Mouse (Mus musculus) stomach, postnatal 0 days (tissue): ENCODE data around the gene Fhit. TPM values are rescaled to one million over a fixed set of nuclear protein-coding genes. Genes with fewer than 3 reads are reported as not detected.

Source experiments
- ATAC-seq: fragments of 200-750 bp; cut with Nextera tagmentation; 2 replicates; pipeline ENCODE4 v1.8.0; 2017; ENCODE audit not compliant: low FRiP score, low TSS enrichment
- DNase-seq: peaks from one replicate; pipeline ENCODE4 v3.0.0-alpha.2; 2016; ENCODE audit warnings: low spot score
- H3K27ac ChIP-seq: fragments of 300-500 bp; sonication (generic); replicated peaks from 2 replicates; pipeline ENCODE4 v1.5.1; 2014; ENCODE audit warnings: mild to moderate bottlenecking, control low read depth
- H3K27me3 ChIP-seq: fragments of 300-500 bp; sonication (generic); 2 replicates; pipeline ENCODE4 v1.6.1; 2014; ENCODE audit warnings: low read length; ENCODE audit not compliant: control insufficient read depth, insufficient read depth
- H3K36me3 ChIP-seq: fragments of 300-500 bp; sonication (generic); 2 replicates; pipeline ENCODE4 v1.6.1; 2014; ENCODE audit warnings: low read length, mixed read lengths; ENCODE audit not compliant: control insufficient read depth, insufficient read depth
- H3K4me1 ChIP-seq: fragments of 300-500 bp; sonication (generic); replicated peaks from 2 replicates; pipeline ENCODE4 v1.6.1; 2014; ENCODE audit warnings: antibody characterized with exemption; ENCODE audit not compliant: control insufficient read depth, insufficient read depth
- H3K4me2 ChIP-seq: fragments of 300-500 bp; sonication (generic); replicated peaks from 2 replicates; pipeline ENCODE4 v1.6.1; 2014; ENCODE audit warnings: low read depth, mild to moderate bottlenecking, control low read depth, moderate library complexity
- H3K4me3 ChIP-seq: fragments of 300-500 bp; sonication (generic); 2 replicates; pipeline ENCODE4 v1.5.1; 2014; ENCODE audit warnings: low read depth, low read length, control low read depth
- H3K9ac ChIP-seq: fragments of 300-500 bp; sonication (generic); 2 replicates; pipeline ENCODE4 v1.6.1; 2014; ENCODE audit warnings: mild to moderate bottlenecking, low read length, control low read depth, mixed read lengths
- H3K9me3 ChIP-seq: fragments of 300-500 bp; sonication (generic); 2 replicates; pipeline ENCODE4 v1.6.1; 2016; ENCODE audit warnings: low read length; ENCODE audit not compliant: control insufficient read depth
- CTCF ChIP-seq: IDR thresholded peaks from 2 replicates; pipeline ENCODE4 v1.5.1; 2016; ENCODE audit warnings: antibody characterized with exemption, low read depth, mild to moderate bottlenecking, moderate library complexity
- EP300 ChIP-seq: optimal IDR thresholded peaks from 2 replicates; pipeline ENCODE3; 2016; ENCODE audit warnings: antibody characterized with exemption
- WGBS: fragments of 180-500 bp; shearing (Covaris S2); extraction: QIAGEN DNeasy Blood & Tissue Kit; methylation state at CpG from one replicate; pipeline ENCODE4 v1.1.7; 2014; 5-methylcytosine and 5-hydroxymethylcytosine counted together
- polyA plus RNA-seq: library from polyadenylated mRNA; unstranded; fragments of >200 nt; fragmentation: Nextera tagmentation; extraction: Ambion mirVana; gene quantifications from 2 replicates; pipeline ENCODE4 v1.2.1, GENCODE M21; 2015

Fhit gene
- polyA plus RNA-seq, 1 experiment from 2014 or later, result 12.2 TPM

DNA sequence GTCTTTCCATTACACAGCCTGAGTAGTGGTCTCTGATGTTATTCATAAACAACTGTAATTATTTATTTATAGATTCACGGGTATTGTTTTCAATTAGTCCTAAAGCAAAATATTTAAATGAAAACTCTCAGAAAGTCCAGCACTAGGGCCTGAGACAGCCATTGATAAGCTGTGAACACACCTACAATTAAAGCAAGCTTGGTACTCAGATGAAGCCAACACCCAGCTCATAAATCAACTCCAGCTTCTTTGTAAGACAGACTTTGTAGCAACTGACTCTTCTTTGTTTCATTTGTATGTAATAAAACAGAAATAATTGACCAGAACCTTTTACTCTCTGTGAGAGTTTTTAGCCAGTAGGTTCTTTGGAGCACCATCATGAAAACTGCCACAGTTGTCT lies 681.2 kb downstream of the Fhit start:
- Histone ChIP-seq H3K27ac (no peak overlapping the region), H3K9ac (no peak overlapping the region), H3K4me1 (no peaks in the 10 kb centered on the region), H3K4me3 (no peak overlapping the region), H3K36me3 (no peaks in the 10 kb centered on the region), H3K9me3 (no peaks in the 10 kb centered on the region), H3K4me2 (no peak overlapping the region), H3K27me3 (no peaks in the 10 kb centered on the region)
- TF ChIP-seq CTCF (no peak), EP300 (no peak)
- no peak for DNase-seq
- 60% methylated on average over 1 of the region's 1 CpGs for WGBS
- ATAC-seq, result no peak

DNA sequence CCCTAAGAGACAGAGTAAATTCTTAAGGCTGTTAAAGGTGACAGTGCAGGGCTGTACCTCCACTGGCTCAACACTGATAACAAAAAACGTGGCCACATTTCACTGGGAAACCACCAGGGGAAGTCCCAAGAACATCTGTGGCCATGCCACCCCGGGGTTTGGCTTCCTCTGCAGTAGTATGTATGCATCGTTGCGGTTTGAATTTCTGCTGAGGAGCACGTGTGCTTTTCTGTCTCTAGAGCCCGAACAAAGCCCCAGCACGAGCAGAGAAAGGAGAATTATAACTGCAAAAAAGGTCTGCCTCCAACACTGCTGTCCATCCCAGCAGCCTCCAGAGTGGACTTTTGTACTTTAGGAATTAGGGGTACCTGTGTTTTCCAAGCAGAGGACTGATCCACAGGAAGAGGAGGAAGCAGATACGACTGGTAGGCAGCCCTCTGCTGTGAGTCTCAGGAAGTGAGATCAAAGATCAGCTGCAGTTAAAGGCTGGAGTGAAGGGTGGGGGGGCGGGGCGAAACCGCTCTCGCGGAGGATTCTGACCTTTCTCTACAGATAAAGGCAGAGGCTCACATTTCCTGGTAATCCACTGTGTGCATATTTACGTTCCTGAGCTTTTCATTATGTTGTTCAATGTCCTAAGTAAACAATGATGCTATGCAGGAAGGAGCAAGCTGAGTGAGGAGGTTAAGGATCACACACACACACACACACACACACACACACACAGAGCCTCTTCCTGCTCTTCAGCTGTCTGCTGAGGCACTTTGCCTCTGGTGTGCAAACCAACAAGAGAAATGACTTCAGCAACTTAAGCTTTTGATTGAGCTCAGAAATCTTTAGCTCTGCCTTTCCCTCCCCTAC lies 708.6 kb downstream of the Fhit start:
- no peak for TF ChIP-seq EP300
- no peak; the same call in 1 of the 2 replicates for TF ChIP-seq CTCF
- H3K4me3 ChIP-seq, result peak overlapping the region; percentile 12

DNA sequence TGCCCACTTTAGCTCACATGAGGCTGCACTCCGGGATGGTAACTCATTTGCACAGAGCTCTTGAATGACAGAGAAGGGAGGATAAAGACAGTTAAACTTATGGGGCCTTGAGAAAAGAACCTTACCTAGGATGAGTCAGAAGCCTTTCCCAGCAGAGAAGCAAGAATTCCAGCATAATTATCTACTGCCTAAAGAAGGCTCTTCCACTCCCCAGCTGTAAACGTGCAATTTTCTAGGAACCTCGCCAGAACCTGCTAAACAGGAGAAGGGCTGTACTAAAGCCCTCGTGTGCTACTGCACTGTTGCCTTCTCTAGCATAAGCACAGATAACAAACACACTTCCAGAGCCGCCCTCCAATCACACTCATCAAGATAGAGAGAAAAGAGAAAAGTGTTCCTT lies 709.6 kb downstream of the Fhit start:
- Histone ChIP-seq H3K9me3 (no peaks in the 10 kb centered on the region), H3K9ac (no peak overlapping the region), H3K4me3 (no peak overlapping the region), H3K27ac (no peak overlapping the region), H3K4me2 (no peak overlapping the region), H3K27me3 (no peaks in the 10 kb centered on the region), H3K36me3 (no peaks in the 10 kb centered on the region), H3K4me1 (no peaks in the 10 kb centered on the region)
- TF ChIP-seq CTCF (no peak), EP300 (no peak)
- WGBS, result 37% methylated on average over 5 of the region's 5 CpGs
- no peak for ATAC-seq
- no peak for DNase-seq

More for the DNA sequence above, 708.6 kb downstream of the Fhit start:
- Histone ChIP-seq H3K9ac (no peak overlapping the region), H3K4me2 (peak overlapping the region; percentile 46), H3K27ac (peak overlapping the region; percentile 56), H3K4me1 (no peaks in the 10 kb centered on the region), H3K36me3 (no peaks in the 10 kb centered on the region), H3K27me3 (no peaks in the 10 kb centered on the region), H3K9me3 (no peaks in the 10 kb centered on the region)
- peak; percentile 74 for DNase-seq
- WGBS, result 5% methylated on average over 14 of the region's 14 CpGs
- ATAC-seq, result peak; percentile 97

DNA sequence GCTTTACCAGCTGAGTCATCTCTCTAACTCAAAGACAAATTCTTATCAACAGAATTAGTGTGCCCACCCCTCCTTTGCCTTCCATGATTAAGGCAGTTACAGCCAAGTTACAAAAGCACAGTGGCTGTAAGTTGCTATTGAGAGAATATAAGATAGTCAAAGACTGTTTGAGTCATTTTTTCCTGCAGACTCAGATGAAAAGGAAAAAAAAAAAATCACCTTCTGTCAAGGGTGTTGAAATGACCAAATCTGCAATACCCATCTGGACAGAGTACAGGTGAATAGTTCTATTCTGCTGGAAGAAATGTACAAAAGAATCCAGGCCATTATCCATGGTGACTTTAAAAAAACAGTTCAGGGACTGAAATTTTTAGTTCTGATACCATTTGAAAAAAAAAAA lies 716.5 kb downstream of the Fhit start:
- no peak overlapping the region for H3K4me2 ChIP-seq
- H3K9ac ChIP-seq, result no peak overlapping the region
- no peak for DNase-seq
- no peaks in the 10 kb centered on the region for H3K9me3 ChIP-seq
- H3K27me3 ChIP-seq, result no peaks in the 10 kb centered on the region
- no peak overlapping the region for H3K27ac ChIP-seq
- no peak overlapping the region for H3K4me3 ChIP-seq
- no peaks in the 10 kb centered on the region for H3K4me1 ChIP-seq
- no peak for TF ChIP-seq EP300
- no peak for TF ChIP-seq CTCF
- H3K36me3 ChIP-seq, result no peaks in the 10 kb centered on the region
- no peak for ATAC-seq

DNA sequence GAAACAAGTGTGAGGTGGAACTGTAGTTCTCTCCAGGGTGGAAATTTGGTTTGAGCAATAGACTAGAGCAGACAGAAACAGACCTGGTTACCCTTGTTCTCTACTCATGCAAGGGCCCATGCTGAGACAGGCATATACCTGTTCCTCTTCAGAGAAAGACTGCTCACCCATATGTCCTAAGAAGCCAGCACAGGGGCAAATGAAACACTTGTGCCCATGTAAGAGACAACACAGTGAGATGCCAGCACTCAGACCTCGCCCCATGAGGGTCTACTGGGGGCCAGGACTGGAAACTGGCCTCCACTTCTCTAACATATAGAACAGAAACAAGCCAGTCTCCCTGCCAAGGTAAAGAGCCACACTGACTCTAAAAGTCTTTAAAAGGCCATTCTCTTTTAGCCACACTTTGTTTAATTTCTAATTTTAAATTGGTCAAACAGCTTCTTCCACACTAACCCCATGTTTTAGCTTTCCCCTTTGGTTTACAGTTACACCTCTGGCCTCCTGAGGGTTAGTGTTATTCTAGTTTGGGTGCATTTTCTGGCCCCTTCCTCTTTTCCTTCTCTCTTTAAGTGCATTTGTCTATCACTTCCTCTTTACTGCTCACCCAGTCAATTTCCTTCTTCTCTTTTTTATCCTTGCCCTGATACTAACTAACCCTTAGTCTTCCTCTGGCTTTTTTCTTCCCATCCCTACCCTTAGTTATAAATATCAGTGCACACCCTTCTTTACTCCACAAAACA lies 722.7 kb downstream of the Fhit start:
- no peak overlapping the region for H3K4me2 ChIP-seq
- ATAC-seq, result no peak
- 76% methylated on average over 1 of the region's 1 CpGs for WGBS
- H3K36me3 ChIP-seq, result no peaks in the 10 kb centered on the region
- H3K4me3 ChIP-seq, result no peak overlapping the region
- no peaks in the 10 kb centered on the region for H3K4me1 ChIP-seq
- no peak overlapping the region for H3K9ac ChIP-seq
- no peaks in the 10 kb centered on the region for H3K27me3 ChIP-seq
- H3K9me3 ChIP-seq, result no peaks in the 10 kb centered on the region
- no peak for DNase-seq
- no peak for TF ChIP-seq EP300
- no peak for TF ChIP-seq CTCF
- H3K27ac ChIP-seq, result no peak overlapping the region

DNA sequence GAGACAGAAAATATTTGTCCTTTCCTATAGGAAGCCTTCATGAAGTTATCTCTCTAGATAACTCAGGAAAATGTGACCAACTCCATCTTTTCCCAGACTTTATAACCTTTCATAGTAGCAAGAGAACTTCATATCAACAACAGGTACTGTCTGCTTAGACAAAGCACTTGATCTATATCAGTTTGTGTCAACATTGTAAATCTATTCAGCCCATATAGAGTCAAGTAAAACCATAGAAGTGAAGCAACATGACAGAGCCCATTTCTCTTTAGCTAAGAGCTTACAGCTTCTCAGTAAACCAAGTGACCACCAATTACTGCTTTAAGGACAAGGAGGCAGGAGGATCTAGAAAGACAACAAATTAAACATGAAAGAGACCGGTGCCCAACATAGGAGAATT lies 725.6 kb downstream of the Fhit start:
- H3K27ac ChIP-seq, result no peak overlapping the region
- ATAC-seq (no peak), DNase-seq (no peak)
- TF ChIP-seq CTCF (no peak), EP300 (no peak)
- H3K36me3 ChIP-seq, result no peaks in the 10 kb centered on the region
- WGBS, result 74% methylated on average over 1 of the region's 1 CpGs
- H3K9ac ChIP-seq, result no peak overlapping the region
- no peak overlapping the region for H3K4me3 ChIP-seq
- H3K9me3 ChIP-seq, result no peaks in the 10 kb centered on the region
- no peaks in the 10 kb centered on the region for H3K27me3 ChIP-seq
- H3K4me2 ChIP-seq, result no peak overlapping the region
- H3K4me1 ChIP-seq, result no peaks in the 10 kb centered on the region
